Mouse (Mus musculus): Measurements from ENCODE around the gene Kif21b. TPM values are rescaled to one million over a fixed set of nuclear protein-coding genes. Genes with fewer than 3 reads are reported as not detected.
A peak's percentile ranks its signal among the peaks of the same experiment; 100 is the strongest.

The Kif21b gene
- polyA plus RNA-seq, 1 experiment from 2014 or later, result 4.7 TPM

- Histone ChIP-seq H3K4me3 (no peak overlapping the region), H3K27ac (no peak overlapping the region), H3K9me3 (no peaks in the 10 kb centered on the region), H3K9ac (no peak overlapping the region), H3K4me2 (no peak overlapping the region), H3K36me3 (peaks cover 83% of the 10 kb centered on the region), H3K27me3 (no peaks in the 10 kb centered on the region), H3K4me1 (no peaks in the 10 kb centered on the region)
- no peak for ATAC-seq (ENCODE audit: insufficient number of reproducible peaks, insufficient read depth, low FRiP score, low TSS enrichment, low read depth)
- 89% methylated on average over 6 of the region's 6 CpGs for WGBS
These were observed 29.7 kb downstream of the Kif21b start for GRCm38 (mm10) chr1:136160930-136161329.

GRCm38 (mm10) chr1:136161333-136161921 is 30.2 kb downstream of the Kif21b start:
- WGBS, result 87% methylated on average over 7 of the region's 7 CpGs
- Histone ChIP-seq H3K4me2 (no peak overlapping the region), H3K4me1 (no peaks in the 10 kb centered on the region), H3K9me3 (no peaks in the 10 kb centered on the region), H3K4me3 (no peak overlapping the region), H3K27me3 (no peaks in the 10 kb centered on the region), H3K27ac (no peak overlapping the region), H3K9ac (no peak overlapping the region), H3K36me3 (peaks cover 80% of the 10 kb centered on the region)
- ATAC-seq (ENCODE audit: insufficient number of reproducible peaks, insufficient read depth, low FRiP score, low TSS enrichment, low read depth), result no peak

GRCm38 (mm10) chr1:136165436-136165835 is 34.2 kb downstream of the Kif21b start:
- H3K4me1 ChIP-seq, result no peaks in the 10 kb centered on the region
- no peak for ATAC-seq (ENCODE audit: insufficient number of reproducible peaks, insufficient read depth, low FRiP score, low TSS enrichment, low read depth)
- H3K9ac ChIP-seq, result no peak overlapping the region
- no peak overlapping the region for H3K27ac ChIP-seq
- H3K4me2 ChIP-seq, result no peak overlapping the region
- no peaks in the 10 kb centered on the region for H3K27me3 ChIP-seq
- whole genome bisulfite sequencing, result 63% methylated on average over 2 of the region's 2 CpGs
- peaks cover 54% of the 10 kb centered on the region for H3K36me3 ChIP-seq
- no peak overlapping the region for H3K4me3 ChIP-seq
- H3K9me3 ChIP-seq, result no peaks in the 10 kb centered on the region

- Histone ChIP-seq H3K27ac (no peak overlapping the region), H3K36me3 (peaks cover 58% of the 10 kb centered on the region), H3K4me2 (no peak overlapping the region), H3K27me3 (no peaks in the 10 kb centered on the region), H3K9ac (no peak overlapping the region), H3K9me3 (no peaks in the 10 kb centered on the region), H3K4me1 (no peaks in the 10 kb centered on the region), H3K4me3 (no peak overlapping the region)
- no peak for ATAC-seq (ENCODE audit: insufficient number of reproducible peaks, insufficient read depth, low FRiP score, low TSS enrichment, low read depth)
- WGBS, result 66% methylated on average over 8 of the region's 8 CpGs
These were observed 36.5 kb downstream of the Kif21b start for GRCm38 (mm10) chr1:136167657-136168056.

- Histone ChIP-seq H3K4me2 (peak overlapping the region; percentile 19; the same call in 1 of the 2 replicates), H3K27ac (no peak overlapping the region), H3K9ac (no peak overlapping the region), H3K36me3 (peaks cover 51% of the 10 kb centered on the region), H3K27me3 (no peaks in the 10 kb centered on the region), H3K9me3 (no peaks in the 10 kb centered on the region), H3K4me1 (peaks cover 16% of the 10 kb centered on the region), H3K4me3 (no peak overlapping the region)
- ATAC-seq (ENCODE audit: insufficient number of reproducible peaks, insufficient read depth, low FRiP score, low TSS enrichment, low read depth), result peak; percentile 70; the same call in 1 of the 2 replicates
- WGBS, result 9% methylated on average over 5 of the region's 5 CpGs
These were observed 38.9 kb downstream of the Kif21b start for GRCm38 (mm10) chr1:136170109-136170508.

GRCm38 (mm10) chr1:136172696-136173095 is 41.5 kb downstream of the Kif21b start:
- 83% methylated on average over 12 of the region's 12 CpGs for WGBS
- no peaks in the 10 kb centered on the region for H3K27me3 ChIP-seq
- H3K36me3 ChIP-seq, result peaks cover 49% of the 10 kb centered on the region
- H3K4me3 ChIP-seq, result no peak overlapping the region
- no peak overlapping the region for H3K4me2 ChIP-seq
- H3K9ac ChIP-seq, result no peak overlapping the region
- no peak overlapping the region; the same call in 1 of the 2 replicates for H3K27ac ChIP-seq
- peaks cover 16% of the 10 kb centered on the region for H3K4me1 ChIP-seq
- no peaks in the 10 kb centered on the region for H3K9me3 ChIP-seq
- ATAC-seq (ENCODE audit: insufficient number of reproducible peaks, insufficient read depth, low FRiP score, low TSS enrichment, low read depth), result no peak

- Histone ChIP-seq H3K9ac (peak overlapping the region; percentile 40; the same call in 1 of the 2 replicates), H3K4me2 (no peak overlapping the region), H3K4me3 (no peak overlapping the region), H3K36me3 (peaks cover 40% of the 10 kb centered on the region), H3K4me1 (peaks cover 16% of the 10 kb centered on the region), H3K27me3 (no peaks in the 10 kb centered on the region), H3K27ac (no peak overlapping the region; the same call in 1 of the 2 replicates), H3K9me3 (no peaks in the 10 kb centered on the region)
- WGBS, result 20% methylated on average over 13 of the region's 13 CpGs
- ATAC-seq (ENCODE audit: insufficient number of reproducible peaks, insufficient read depth, low FRiP score, low TSS enrichment, low read depth), result no peak
These were observed 43.0 kb downstream of the Kif21b start for GRCm38 (mm10) chr1:136174101-136174606.

- H3K27ac ChIP-seq, result no peak overlapping the region
- no peak overlapping the region for H3K9ac ChIP-seq
- no peak overlapping the region for H3K4me2 ChIP-seq
- H3K4me1 ChIP-seq, result peaks cover 16% of the 10 kb centered on the region
- peaks cover 38% of the 10 kb centered on the region for H3K36me3 ChIP-seq
- no peaks in the 10 kb centered on the region for H3K27me3 ChIP-seq
- no peak overlapping the region for H3K4me3 ChIP-seq
- H3K9me3 ChIP-seq, result no peaks in the 10 kb centered on the region
- 37% methylated on average over 6 of the region's 6 CpGs for WGBS
- ATAC-seq (ENCODE audit: insufficient number of reproducible peaks, insufficient read depth, low FRiP score, low TSS enrichment, low read depth), result no peak
These were observed 44.0 kb downstream of the Kif21b start for GRCm38 (mm10) chr1:136175183-136175582.

- Histone ChIP-seq H3K4me3 (no peak overlapping the region), H3K27ac (no peak overlapping the region), H3K36me3 (peaks cover 25% of the 10 kb centered on the region), H3K4me1 (peaks cover 16% of the 10 kb centered on the region), H3K4me2 (no peak overlapping the region), H3K27me3 (no peaks in the 10 kb centered on the region), H3K9me3 (no peaks in the 10 kb centered on the region), H3K9ac (no peak overlapping the region)
- 81% methylated on average over 2 of the region's 2 CpGs for WGBS
- no peak for ATAC-seq (ENCODE audit: insufficient number of reproducible peaks, insufficient read depth, low FRiP score, low TSS enrichment, low read depth)
These were observed 45.9 kb downstream of the Kif21b start for GRCm38 (mm10) chr1:136177085-136177484.

GRCm38 (mm10) chr1:136178741-136179140 is 47.6 kb downstream of the Kif21b start:
- no peaks in the 10 kb centered on the region for H3K9me3 ChIP-seq
- peaks cover 12% of the 10 kb centered on the region; the same call in 1 of the 2 replicates for H3K36me3 ChIP-seq
- H3K4me2 ChIP-seq, result no peak overlapping the region
- peaks cover 12% of the 10 kb centered on the region for H3K4me1 ChIP-seq
- ATAC-seq (ENCODE audit: insufficient number of reproducible peaks, insufficient read depth, low FRiP score, low TSS enrichment, low read depth), result no peak
- H3K4me3 ChIP-seq, result no peak overlapping the region
- no peak overlapping the region for H3K9ac ChIP-seq
- H3K27ac ChIP-seq, result no peak overlapping the region
- no peaks in the 10 kb centered on the region for H3K27me3 ChIP-seq
- WGBS, result 60% methylated on average over 6 of the region's 6 CpGs

- Histone ChIP-seq H3K9me3 (no peaks in the 10 kb centered on the region), H3K9ac (no peak overlapping the region), H3K27ac (no peak overlapping the region), H3K4me1 (peaks cover 4% of the 10 kb centered on the region; the same call in 1 of the 2 replicates), H3K4me3 (no peak overlapping the region), H3K27me3 (no peaks in the 10 kb centered on the region), H3K4me2 (no peak overlapping the region), H3K36me3 (peaks cover 8% of the 10 kb centered on the region; the same call in 1 of the 2 replicates)
- no peak for ATAC-seq (ENCODE audit: insufficient number of reproducible peaks, insufficient read depth, low FRiP score, low TSS enrichment, low read depth)
- 77% methylated on average over 2 of the region's 2 CpGs for WGBS
These were observed 48.4 kb downstream of the Kif21b start for GRCm38 (mm10) chr1:136179511-136180001.

GRCm38 (mm10) chr1:136190033-136190432 is 58.8 kb downstream of the Kif21b start:
- WGBS, result 87% methylated on average over 5 of the region's 5 CpGs
- Histone ChIP-seq H3K4me3 (no peak overlapping the region), H3K4me1 (no peaks in the 10 kb centered on the region), H3K36me3 (no peaks in the 10 kb centered on the region; the same call in 1 of the 2 replicates), H3K27me3 (no peaks in the 10 kb centered on the region), H3K9me3 (no peaks in the 10 kb centered on the region), H3K27ac (no peak overlapping the region), H3K9ac (no peak overlapping the region), H3K4me2 (no peak overlapping the region)
- ATAC-seq (ENCODE audit: insufficient number of reproducible peaks, insufficient read depth, low FRiP score, low TSS enrichment, low read depth), result no peak

All from embryonic facial prominence, embryonic 13.5 days (tissue).